Mouse (Mus musculus): Measurements from ENCODE around the gene Mapk12.

- TF ChIP-seq CTCF (IDR thresholded peaks at IDR 0.05; ENCODE audit: control insufficient read depth, insufficient read depth, insufficient read length) (no peak), MAX (IDR thresholded peaks at IDR 0.05) (no peak), CEBPB (IDR thresholded peaks at IDR 0.05; ENCODE audit: low read depth) (no peak), MYOD1 (IDR thresholded peaks at IDR 0.05; ENCODE audit: control insufficient read depth, insufficient read length, low read depth) (no peak), MYOG (IDR thresholded peaks at IDR 0.05; ENCODE audit: control insufficient read depth, extremely low read depth, insufficient read length) (no peak), USF1 (IDR thresholded peaks at IDR 0.05; ENCODE audit: low read depth) (no peak)
These were observed 36.6 kb upstream of the Mapk12 start for GRCm38 (mm10) chr15:89177121-89177520.
